Mouse (Mus musculus) urinary bladder, postnatal 0 days (tissue): ENCODE results near the gene Rps6ka3. TPM values are rescaled to one million over a fixed set of nuclear protein-coding genes. Genes with fewer than 3 reads are reported as not detected.

Source experiments
- polyA plus RNA-seq: library from polyadenylated mRNA; unstranded; fragments of >200 nt; fragmentation: Nextera tagmentation; extraction: Ambion mirVana; gene quantifications from 2 replicates; pipeline ENCODE4 v1.2.1, GENCODE M21; 2015

The Rps6ka3 gene
- 3.7 and 4.7 TPM in 2 replicates for polyA plus RNA-seq

DNA sequence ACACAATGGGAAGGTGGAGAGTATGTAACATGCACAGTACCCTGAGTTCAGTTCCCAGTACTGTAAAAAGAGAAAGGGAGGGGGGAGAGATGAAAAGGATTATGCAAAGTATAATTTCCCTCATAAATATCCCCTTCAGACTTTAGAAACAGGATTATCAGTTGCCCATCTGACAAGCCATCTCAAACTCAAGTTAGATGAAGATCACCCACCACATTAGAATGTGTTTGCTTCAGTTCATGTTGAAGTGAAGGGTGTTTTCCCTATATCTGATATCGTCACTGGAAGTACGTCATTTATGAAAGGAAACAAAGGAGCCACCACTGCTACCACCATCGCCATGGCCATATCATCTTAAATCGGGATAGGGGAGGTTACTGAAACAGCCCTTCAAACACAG, at the start of gene Rps6ka3:
Gene Rps6ka3 (plus strand): TSS at position 301 of the 400 bp plus-strand sequence.

DNA sequence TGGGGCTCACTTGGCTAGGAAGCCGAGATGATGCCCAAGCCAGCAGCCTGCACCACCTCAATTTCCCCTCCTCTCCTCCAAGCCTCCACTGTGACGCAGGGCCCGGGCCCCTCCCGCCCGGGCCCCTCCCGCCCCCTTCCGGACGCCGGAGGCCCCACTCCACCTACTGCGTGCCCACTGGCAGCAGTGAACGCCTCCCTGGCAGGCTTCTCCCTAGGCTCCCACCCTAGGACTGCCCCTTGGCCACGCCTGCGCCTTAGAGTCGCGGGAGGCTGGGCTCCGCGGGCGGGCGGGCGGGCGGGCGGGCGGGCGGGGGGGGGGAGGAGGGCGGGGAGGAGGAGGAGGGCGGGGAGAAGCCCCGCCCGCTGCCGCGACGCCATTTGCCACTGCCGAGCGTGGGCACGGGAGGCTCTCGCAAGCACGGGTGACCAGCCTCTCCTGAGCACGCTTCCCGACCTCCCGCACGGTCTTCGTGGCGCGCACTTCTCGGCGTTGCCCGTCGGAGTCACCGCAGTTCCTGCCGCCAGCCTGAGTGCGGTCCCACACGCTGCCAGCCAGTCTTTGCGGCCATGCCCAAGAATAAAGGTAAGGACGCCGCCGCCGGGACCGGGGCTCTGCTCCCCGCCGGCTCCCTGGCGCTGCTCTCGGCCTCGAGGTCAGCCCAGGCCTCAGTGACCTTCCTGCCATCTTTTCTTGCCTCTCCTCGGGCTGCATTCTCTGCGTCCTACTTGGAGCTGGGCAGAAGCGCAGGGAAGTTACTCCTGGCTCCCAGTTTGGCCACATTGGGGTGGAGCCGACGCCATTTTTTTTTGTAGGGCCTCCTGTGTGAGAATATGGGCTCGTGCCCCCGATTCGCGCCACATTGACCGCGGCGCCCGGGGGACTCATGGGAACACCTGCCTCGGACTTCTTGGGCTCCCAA, 162.0 kb downstream of the Rps6ka3 start, which contains the start of gene Eif1ax:
Gene Eif1ax (plus strand): TSS at position 348 of the 922 bp plus-strand sequence.

DNA sequence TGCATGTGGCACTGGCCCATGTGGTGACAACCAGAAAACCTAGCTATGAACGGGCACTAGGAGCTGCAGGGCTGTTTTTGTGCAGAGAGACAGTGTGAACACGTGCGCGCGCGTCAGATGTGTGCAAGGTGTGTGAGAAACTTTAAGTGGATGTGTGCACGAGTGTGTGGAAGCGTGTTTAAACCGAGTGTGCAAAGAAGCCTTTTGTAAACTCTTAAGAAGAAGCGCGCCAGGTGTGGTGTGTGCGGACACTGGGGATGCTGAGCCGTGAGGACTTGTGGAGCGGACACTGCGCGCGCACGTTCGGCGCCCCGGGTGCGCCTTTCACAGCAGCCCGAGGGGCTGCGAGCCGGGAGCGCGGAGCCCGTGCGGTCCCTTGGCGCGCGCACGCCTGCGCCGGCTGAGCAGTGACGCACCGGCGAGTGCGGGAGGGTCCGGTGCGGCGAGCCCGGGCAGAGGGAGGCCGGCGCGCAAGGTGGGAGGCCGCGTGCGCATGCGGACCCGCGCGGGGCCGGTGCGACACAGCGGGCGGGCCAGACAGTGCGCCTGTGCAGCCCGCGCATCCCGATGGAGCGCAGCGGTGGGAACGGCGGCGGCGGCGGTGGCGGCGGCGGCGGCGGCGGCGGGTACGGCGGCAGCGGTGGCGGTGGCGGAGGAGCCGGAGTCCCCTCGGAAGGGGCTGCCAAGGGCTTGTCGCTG, 204.2 kb downstream of the Rps6ka3 start, which contains the start of gene Map7d2:
Gene Map7d2 (plus strand): TSS at position 443 of the 699 bp plus-strand sequence.

Other genes with a start within 250 kb of the Rps6ka3 start
- 78.7 and 90.8 TPM in 2 replicates for gene Eif1ax, start 161.9 kb downstream of the Rps6ka3 start, polyA plus RNA-seq
- gene Map7d2, start 204.3 kb downstream of the Rps6ka3 start, polyA plus RNA-seq: 0.53 and 0.59 TPM in 2 replicates